Mouse (Mus musculus): ENCODE measurements at regions not wholly inside any gene's neighbourhood (a gene's known extent, or its start where the extent isn't known, plus 50 kb on each side); places are given as distances from the start of the nearest gene placed in this dataset.

GRCm38 (mm10) chr11:27081188-27081587 lies 487.4 kb upstream of the Vrk2 start:
- no peak for DNase-seq (ENCODE audit: low spot score)
- Histone ChIP-seq H3K9me3 (replicated peaks; ENCODE audit: control insufficient read depth, low read length) (no peaks in the 10 kb centered on the region), H3K9ac (replicated peaks; ENCODE audit: low read depth, low read length) (no peak overlapping the region), H3K36me3 (replicated peaks; ENCODE audit: control insufficient read depth, insufficient read depth, low read length) (no peaks in the 10 kb centered on the region), H3K27me3 (ENCODE audit: control insufficient read depth, insufficient read depth, low read length) (no peaks in the 10 kb centered on the region), H3K4me2 (ENCODE audit: low read depth, low read length) (no peak overlapping the region), H3K4me1 (ENCODE audit: control insufficient read depth, insufficient read depth) (no peaks in the 10 kb centered on the region), H3K27ac (ENCODE audit: low read depth) (no peak overlapping the region), H3K4me3 (ENCODE audit: low read depth, low read length) (no peak overlapping the region)
- ATAC-seq (ENCODE audit: insufficient read depth, low read depth), result no peak
- no peak for TF ChIP-seq CTCF (IDR thresholded peaks at IDR 0.05; ENCODE audit: low read depth)
- no peak for TF ChIP-seq EP300 (IDR thresholded peaks at IDR 0.05; ENCODE audit: low read depth)

DNA sequence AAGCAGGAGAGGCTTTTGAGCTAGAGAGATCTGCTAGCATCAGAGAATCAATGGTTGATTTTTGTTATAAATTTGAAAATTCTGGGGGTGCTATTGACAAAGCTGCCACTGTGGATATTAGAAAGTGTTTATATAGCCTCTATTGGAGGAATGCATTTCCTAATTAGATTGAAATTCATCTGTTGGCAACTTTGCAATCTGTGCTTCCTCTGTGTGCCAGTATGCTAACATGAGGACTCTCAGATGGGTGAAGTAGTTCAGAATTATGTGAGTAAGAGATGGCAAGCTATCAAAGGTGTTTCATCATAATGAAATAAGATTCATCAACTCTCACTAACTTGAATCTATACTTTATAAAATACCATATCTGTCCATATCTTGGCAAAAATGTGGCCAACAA lies 476.6 kb upstream of the Vrk2 start:
- Histone ChIP-seq H3K9me3 (replicated peaks; ENCODE audit: control insufficient read depth, low read length) (no peaks in the 10 kb centered on the region), H3K36me3 (replicated peaks; ENCODE audit: control insufficient read depth, insufficient read depth, low read length) (no peaks in the 10 kb centered on the region), H3K27ac (ENCODE audit: low read depth) (no peak overlapping the region), H3K4me2 (ENCODE audit: low read depth, low read length) (no peak overlapping the region), H3K4me3 (ENCODE audit: low read depth, low read length) (no peak overlapping the region), H3K9ac (replicated peaks; ENCODE audit: low read depth, low read length) (no peak overlapping the region), H3K27me3 (ENCODE audit: control insufficient read depth, insufficient read depth, low read length) (no peaks in the 10 kb centered on the region), H3K4me1 (ENCODE audit: control insufficient read depth, insufficient read depth) (no peaks in the 10 kb centered on the region)
- ATAC-seq (ENCODE audit: insufficient read depth, low read depth) (no peak), DNase-seq (ENCODE audit: low spot score) (no peak)
- no peak for TF ChIP-seq EP300 (IDR thresholded peaks at IDR 0.05; ENCODE audit: low read depth)
- no peak for TF ChIP-seq CTCF (IDR thresholded peaks at IDR 0.05; ENCODE audit: low read depth)

DNA sequence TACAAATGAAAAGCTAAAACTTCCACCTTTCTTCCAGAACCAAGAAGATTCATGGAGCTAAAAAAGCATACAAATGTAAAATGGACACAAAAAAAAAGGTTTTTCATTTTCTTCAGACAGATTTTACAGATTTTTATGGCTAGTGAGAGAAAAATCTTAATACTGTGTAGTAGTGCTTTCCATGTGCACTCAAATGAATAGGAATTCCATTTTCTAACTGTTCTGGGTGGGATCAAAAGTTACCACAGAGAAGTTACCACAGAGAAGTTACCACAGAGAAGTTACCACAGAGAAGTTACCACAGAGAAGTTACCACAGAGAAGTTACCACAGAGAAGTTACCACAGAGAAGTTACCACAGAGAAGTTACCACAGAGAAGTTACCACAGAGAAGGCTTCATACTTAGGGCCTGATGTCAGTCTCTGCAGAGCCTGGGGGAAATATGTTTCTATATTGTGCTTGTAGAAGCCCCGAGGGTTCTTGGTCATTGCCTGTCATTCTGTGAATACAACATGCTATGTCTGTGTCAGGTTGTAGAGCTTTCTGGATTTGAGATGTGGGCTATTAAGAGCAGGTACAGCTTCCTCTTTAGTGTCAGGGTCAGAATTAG lies 433.5 kb upstream of the Vrk2 start:
- H3K4me3 ChIP-seq (ENCODE audit: low read depth, low read length), result no peak overlapping the region
- no peaks in the 10 kb centered on the region for H3K27me3 ChIP-seq (ENCODE audit: control insufficient read depth, insufficient read depth, low read length)
- H3K9ac ChIP-seq (replicated peaks; ENCODE audit: low read depth, low read length), result no peak overlapping the region
- ATAC-seq (ENCODE audit: insufficient read depth, low read depth) (no peak), DNase-seq (ENCODE audit: low spot score) (no peak)
- no peak overlapping the region for H3K4me2 ChIP-seq (ENCODE audit: low read depth, low read length)
- no peaks in the 10 kb centered on the region for H3K9me3 ChIP-seq (replicated peaks; ENCODE audit: control insufficient read depth, low read length)
- 73% methylated on average over 1 of the region's 1 CpGs for WGBS
- no peak for TF ChIP-seq CTCF (IDR thresholded peaks at IDR 0.05; ENCODE audit: low read depth)
- no peak for TF ChIP-seq EP300 (IDR thresholded peaks at IDR 0.05; ENCODE audit: low read depth)
- H3K4me1 ChIP-seq (ENCODE audit: control insufficient read depth, insufficient read depth), result no peaks in the 10 kb centered on the region
- H3K36me3 ChIP-seq (replicated peaks; ENCODE audit: control insufficient read depth, insufficient read depth, low read length), result no peaks in the 10 kb centered on the region
- no peak overlapping the region for H3K27ac ChIP-seq (ENCODE audit: low read depth)

GRCm38 (mm10) chr11:27025500-27025899 lies 431.7 kb upstream of the Vrk2 start:
- no peaks in the 10 kb centered on the region for H3K27me3 ChIP-seq (ENCODE audit: control insufficient read depth, insufficient read depth, low read length)
- no peaks in the 10 kb centered on the region for H3K4me1 ChIP-seq (ENCODE audit: control insufficient read depth, insufficient read depth)
- H3K4me2 ChIP-seq (ENCODE audit: low read depth, low read length), result no peak overlapping the region
- H3K36me3 ChIP-seq (replicated peaks; ENCODE audit: control insufficient read depth, insufficient read depth, low read length), result no peaks in the 10 kb centered on the region
- no peak for TF ChIP-seq CTCF (IDR thresholded peaks at IDR 0.05; ENCODE audit: low read depth)
- no peak for TF ChIP-seq EP300 (IDR thresholded peaks at IDR 0.05; ENCODE audit: low read depth)
- H3K4me3 ChIP-seq (ENCODE audit: low read depth, low read length), result no peak overlapping the region
- DNase-seq (ENCODE audit: low spot score), result no peak
- H3K9me3 ChIP-seq (replicated peaks; ENCODE audit: control insufficient read depth, low read length), result no peaks in the 10 kb centered on the region
- ATAC-seq (ENCODE audit: insufficient read depth, low read depth), result no peak
- WGBS, result 63% methylated on average over 2 of the region's 2 CpGs
- H3K9ac ChIP-seq (replicated peaks; ENCODE audit: low read depth, low read length), result no peak overlapping the region
- H3K27ac ChIP-seq (ENCODE audit: low read depth), result no peak overlapping the region

DNA sequence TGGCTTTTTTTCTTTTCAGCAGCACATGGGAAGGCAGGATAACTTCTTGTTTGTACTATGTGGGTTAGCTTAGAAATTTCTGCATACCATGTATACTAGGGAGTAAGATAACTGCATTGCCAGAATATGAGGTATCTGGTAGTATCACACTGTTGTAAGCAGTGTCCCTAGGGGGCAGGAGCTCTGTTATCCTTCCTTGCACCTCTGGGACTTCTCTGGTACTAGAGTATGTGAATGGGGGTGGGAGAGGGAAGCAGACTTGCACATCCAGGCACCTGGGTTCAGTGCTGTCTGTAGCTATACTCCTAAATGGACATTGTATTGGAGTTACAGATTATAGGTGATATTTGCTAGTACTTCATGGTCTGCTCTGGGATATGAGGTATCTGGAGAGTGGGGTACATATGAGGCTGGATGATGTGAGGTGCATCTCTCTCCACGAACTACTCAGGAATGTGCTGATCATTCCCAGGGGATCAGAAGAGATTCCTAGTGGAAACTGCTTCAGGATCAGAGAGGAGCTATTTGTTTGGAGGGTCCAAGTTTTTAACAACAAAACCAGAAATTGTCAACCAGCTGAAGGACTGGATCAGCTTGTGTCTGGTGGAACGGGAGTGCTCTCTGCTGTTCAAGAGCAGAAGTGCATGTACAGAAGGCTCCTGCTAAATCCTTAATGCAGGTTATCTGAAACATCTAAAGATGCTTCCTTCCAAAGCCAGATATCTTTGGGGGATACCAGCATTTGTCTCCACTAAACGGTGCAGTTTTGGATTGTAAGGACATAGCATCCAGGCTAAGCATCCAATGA lies 402.7 kb upstream of the Vrk2 start:
- H3K4me1 ChIP-seq (ENCODE audit: control insufficient read depth, insufficient read depth), result no peaks in the 10 kb centered on the region
- H3K27me3 ChIP-seq (ENCODE audit: control insufficient read depth, insufficient read depth, low read length), result no peaks in the 10 kb centered on the region
- no peaks in the 10 kb centered on the region for H3K36me3 ChIP-seq (replicated peaks; ENCODE audit: control insufficient read depth, insufficient read depth, low read length)
- TF ChIP-seq EP300 (IDR thresholded peaks at IDR 0.05; ENCODE audit: low read depth) (no peak), CTCF (IDR thresholded peaks at IDR 0.05; ENCODE audit: low read depth) (peak; percentile 52)
- no peak for DNase-seq (ENCODE audit: low spot score)
- no peak overlapping the region for H3K4me3 ChIP-seq (ENCODE audit: low read depth, low read length)
- ATAC-seq (ENCODE audit: insufficient read depth, low read depth), result no peak
- H3K27ac ChIP-seq (ENCODE audit: low read depth), result no peak overlapping the region
- H3K4me2 ChIP-seq (ENCODE audit: low read depth, low read length), result no peak overlapping the region
- 25% methylated on average over 3 of the region's 3 CpGs for WGBS
- H3K9ac ChIP-seq (replicated peaks; ENCODE audit: low read depth, low read length), result no peak overlapping the region
- H3K9me3 ChIP-seq (replicated peaks; ENCODE audit: control insufficient read depth, low read length), result no peaks in the 10 kb centered on the region

DNA sequence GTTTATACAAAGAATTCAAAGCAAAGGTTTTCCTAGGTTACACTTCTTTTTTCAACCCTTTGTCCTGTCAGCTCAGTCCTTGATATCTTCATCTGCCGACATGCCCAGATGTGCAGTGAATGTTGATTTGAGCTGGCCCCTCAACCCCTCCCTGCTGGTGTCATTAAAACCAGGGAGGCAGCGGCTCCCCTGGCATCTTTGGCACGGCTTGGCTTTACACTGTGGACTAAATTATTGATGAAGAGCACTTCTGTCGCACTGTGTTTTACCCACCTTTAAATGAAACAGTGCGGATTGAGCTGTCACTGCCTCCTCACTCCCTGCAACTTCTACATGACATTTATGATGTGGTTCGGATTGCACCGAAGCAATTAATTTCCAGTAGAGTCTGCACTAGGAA lies 387.4 kb upstream of the Vrk2 start:
- no peak for DNase-seq (ENCODE audit: low spot score)
- H3K4me2 ChIP-seq (ENCODE audit: low read depth, low read length), result no peak overlapping the region
- no peak for ATAC-seq (ENCODE audit: insufficient read depth, low read depth)
- 65% methylated on average over 7 of the region's 7 CpGs for WGBS
- no peak overlapping the region for H3K4me3 ChIP-seq (ENCODE audit: low read depth, low read length)
- no peaks in the 10 kb centered on the region for H3K27me3 ChIP-seq (ENCODE audit: control insufficient read depth, insufficient read depth, low read length)
- no peaks in the 10 kb centered on the region for H3K9me3 ChIP-seq (replicated peaks; ENCODE audit: control insufficient read depth, low read length)
- no peak for TF ChIP-seq EP300 (IDR thresholded peaks at IDR 0.05; ENCODE audit: low read depth)
- TF ChIP-seq CTCF (IDR thresholded peaks at IDR 0.05; ENCODE audit: low read depth), result no peak
- H3K27ac ChIP-seq (ENCODE audit: low read depth), result no peak overlapping the region
- H3K36me3 ChIP-seq (replicated peaks; ENCODE audit: control insufficient read depth, insufficient read depth, low read length), result no peaks in the 10 kb centered on the region
- H3K4me1 ChIP-seq (ENCODE audit: control insufficient read depth, insufficient read depth), result no peaks in the 10 kb centered on the region
- no peak overlapping the region for H3K9ac ChIP-seq (replicated peaks; ENCODE audit: low read depth, low read length)

Measured in heart, postnatal 0 days (tissue).